Mouse (Mus musculus) intestine, embryonic 16.5 days (tissue): ENCODE measurements at regions not wholly inside any gene's neighbourhood (a gene's known extent, or its start where the extent isn't known, plus 50 kb on each side); places are given as distances from the start of the nearest gene placed in this dataset.

Experiments
- ATAC-seq: fragments of 200-750 bp; cut with Nextera tagmentation; 2 replicates; pipeline ENCODE4 v1.8.0; 2017; ENCODE audit warnings: moderate TSS enrichment, moderate library complexity
- H3K27ac ChIP-seq: fragments of 300-500 bp; sonication (generic); 2 replicates; pipeline ENCODE4 v1.5.1; 2014; ENCODE audit warnings: mild to moderate bottlenecking, low read length
- H3K27me3 ChIP-seq: fragments of 300-500 bp; sonication (generic); replicated peaks from 2 replicates; pipeline ENCODE4 v1.6.1; 2014; ENCODE audit warnings: low read length, control low read depth, mixed read lengths; ENCODE audit not compliant: control insufficient read depth, insufficient read depth
- H3K36me3 ChIP-seq: fragments of 300-500 bp; sonication (generic); 2 replicates; pipeline ENCODE4 v1.6.1; 2014; ENCODE audit warnings: low read length, control low read depth; ENCODE audit not compliant: control insufficient read depth, insufficient read depth
- H3K4me1 ChIP-seq: fragments of 300-500 bp; sonication (generic); 2 replicates; pipeline ENCODE4 v1.6.1; 2014; ENCODE audit warnings: low read length, control low read depth, mixed read lengths; ENCODE audit not compliant: control insufficient read depth, insufficient read depth
- H3K4me2 ChIP-seq: fragments of 300-500 bp; sonication (generic); 2 replicates; pipeline ENCODE4 v1.6.1; 2014; ENCODE audit warnings: low read depth, low read length, control low read depth
- H3K4me3 ChIP-seq: fragments of 300-500 bp; sonication (generic); 2 replicates; pipeline ENCODE4 v1.5.1; 2014; ENCODE audit warnings: mild to moderate bottlenecking, low read length
- H3K9ac ChIP-seq: fragments of 300-500 bp; sonication (generic); 2 replicates; pipeline ENCODE4 v1.6.1; 2014; ENCODE audit warnings: low read depth, low read length
- H3K9me3 ChIP-seq: fragments of 300-500 bp; sonication (generic); 2 replicates; pipeline ENCODE4 v1.6.1; 2016; ENCODE audit warnings: low read length, control low read depth; ENCODE audit not compliant: control insufficient read depth
- WGBS: fragments of 180-500 bp; shearing (Covaris S2); extraction: QIAGEN DNeasy Blood & Tissue Kit; methylation state at CpG from one replicate; pipeline ENCODE4 v1.1.7; 2014; 5-methylcytosine and 5-hydroxymethylcytosine counted together

DNA sequence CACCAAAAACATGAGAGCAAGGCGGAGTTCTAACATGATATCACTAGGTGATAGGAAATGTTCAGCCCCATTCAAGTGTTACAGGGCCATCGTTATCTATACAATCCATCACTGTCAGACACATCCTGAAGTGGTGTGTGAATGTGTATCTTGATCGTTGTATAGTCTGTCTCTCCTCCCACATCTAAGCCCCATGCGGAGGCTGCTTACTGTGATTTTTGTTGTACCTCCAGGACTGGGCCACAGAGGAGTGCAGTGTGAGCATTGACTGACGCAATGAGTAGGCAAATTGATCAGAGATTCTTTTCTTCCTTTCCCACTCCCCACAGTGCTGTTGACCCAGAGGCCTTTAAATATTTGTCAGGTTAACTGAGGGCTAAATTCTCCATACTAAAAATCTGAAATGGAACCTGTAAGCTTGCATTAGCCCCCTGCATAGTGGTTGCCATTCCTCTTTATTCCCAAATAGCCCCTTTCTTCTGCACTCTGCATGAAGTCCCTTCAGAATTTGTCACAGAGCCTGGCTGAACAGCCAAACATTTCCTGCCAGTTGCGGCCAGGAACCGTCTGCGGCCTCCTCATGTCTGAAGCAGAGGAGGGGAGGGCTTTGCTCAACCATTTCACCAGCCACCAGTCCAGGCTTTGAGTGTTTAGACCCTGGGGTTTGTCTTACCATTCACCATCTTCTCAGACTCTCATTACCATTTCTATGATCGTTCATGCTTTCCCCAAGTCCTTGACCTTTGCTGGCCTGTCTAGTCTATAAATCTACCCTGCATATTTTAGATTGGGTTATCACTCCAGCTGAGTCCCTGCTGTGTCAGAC lies 119.3 kb downstream of the Ttc8 start:
- Histone ChIP-seq H3K4me1 (no peaks in the 10 kb centered on the region), H3K27ac (no peak overlapping the region), H3K9ac (no peak overlapping the region), H3K36me3 (no peaks in the 10 kb centered on the region), H3K4me2 (no peak overlapping the region), H3K27me3 (no peaks in the 10 kb centered on the region), H3K9me3 (no peaks in the 10 kb centered on the region), H3K4me3 (no peak overlapping the region)
- WGBS = 55% methylated on average over 9 of the region's 9 CpGs
- ATAC-seq = no peak

DNA sequence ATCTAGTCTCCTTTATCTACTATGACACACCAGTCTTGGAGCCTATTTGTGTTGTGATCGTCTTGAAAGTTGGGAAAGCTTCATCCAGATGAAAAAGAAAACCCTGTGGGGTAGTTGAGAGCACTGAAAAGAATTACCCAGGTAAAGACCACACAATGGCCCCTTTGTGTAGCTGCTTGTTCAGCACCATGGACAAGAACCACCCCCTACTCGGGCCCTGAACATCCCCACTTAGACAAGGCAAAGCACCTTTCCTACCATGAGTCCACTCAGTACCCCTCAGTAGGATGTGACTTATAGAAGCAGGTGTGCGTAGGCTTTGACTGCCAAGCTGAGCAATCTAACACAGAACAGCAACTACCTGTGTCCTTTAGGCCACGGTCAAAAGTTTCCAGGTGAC lies 121.2 kb downstream of the Ttc8 start:
- 58% methylated on average over 4 of the region's 4 CpGs for WGBS
- Histone ChIP-seq H3K4me2 (no peak overlapping the region), H3K9me3 (no peaks in the 10 kb centered on the region), H3K36me3 (no peaks in the 10 kb centered on the region), H3K27me3 (no peaks in the 10 kb centered on the region), H3K27ac (no peak overlapping the region), H3K4me1 (no peaks in the 10 kb centered on the region), H3K4me3 (no peak overlapping the region), H3K9ac (no peak overlapping the region)
- ATAC-seq = no peak

DNA sequence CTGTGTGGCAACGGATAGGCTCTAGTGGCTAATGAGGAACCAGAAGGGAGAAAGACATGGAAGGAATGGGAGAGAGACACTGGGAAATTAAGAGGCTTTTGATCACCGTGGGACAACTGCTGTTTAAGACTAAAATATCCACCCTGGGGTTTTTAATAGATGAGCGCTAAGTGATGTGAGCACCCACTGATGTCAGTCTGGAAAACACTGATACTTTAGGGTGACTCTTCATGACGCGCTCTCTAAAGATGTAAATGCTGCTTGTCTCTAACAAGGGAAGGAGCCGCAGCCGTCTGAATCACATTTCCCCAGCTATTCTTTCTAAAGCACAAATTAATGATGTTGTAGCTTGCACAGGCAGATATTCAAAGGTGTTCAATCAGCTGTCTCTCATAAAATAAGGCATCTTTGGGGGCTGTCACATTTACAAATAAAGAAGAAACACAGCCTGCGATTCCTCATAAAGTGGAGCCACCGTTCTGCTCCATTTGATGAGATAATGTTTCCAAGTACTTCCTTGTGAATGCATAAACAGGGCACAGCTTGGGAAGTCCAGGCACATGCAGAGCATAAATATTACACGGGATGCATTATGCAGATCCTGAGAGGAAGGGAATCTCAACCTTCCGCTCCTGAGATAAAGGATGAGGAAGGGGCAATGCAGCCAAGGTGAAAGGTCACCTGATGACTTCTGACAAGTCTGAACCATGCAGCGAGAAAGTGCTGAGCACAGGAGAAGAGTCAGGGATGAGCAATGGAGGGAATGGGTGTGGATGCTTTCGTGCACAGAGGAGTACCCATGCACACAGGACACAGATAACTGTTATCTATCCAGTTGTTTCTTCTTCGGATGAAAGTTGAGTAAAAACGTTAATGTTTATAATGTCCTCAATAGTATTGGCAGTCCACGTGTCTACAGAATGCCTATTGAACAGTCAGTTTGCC lies 122.8 kb downstream of the Ttc8 start:
- Histone ChIP-seq H3K9ac (no peak overlapping the region), H3K36me3 (no peaks in the 10 kb centered on the region), H3K4me1 (no peaks in the 10 kb centered on the region), H3K4me2 (no peak overlapping the region), H3K27me3 (no peaks in the 10 kb centered on the region), H3K27ac (no peak overlapping the region), H3K4me3 (no peak overlapping the region), H3K9me3 (no peaks in the 10 kb centered on the region)
- ATAC-seq = no peak
- 80% methylated on average over 16 of the region's 16 CpGs for WGBS

DNA sequence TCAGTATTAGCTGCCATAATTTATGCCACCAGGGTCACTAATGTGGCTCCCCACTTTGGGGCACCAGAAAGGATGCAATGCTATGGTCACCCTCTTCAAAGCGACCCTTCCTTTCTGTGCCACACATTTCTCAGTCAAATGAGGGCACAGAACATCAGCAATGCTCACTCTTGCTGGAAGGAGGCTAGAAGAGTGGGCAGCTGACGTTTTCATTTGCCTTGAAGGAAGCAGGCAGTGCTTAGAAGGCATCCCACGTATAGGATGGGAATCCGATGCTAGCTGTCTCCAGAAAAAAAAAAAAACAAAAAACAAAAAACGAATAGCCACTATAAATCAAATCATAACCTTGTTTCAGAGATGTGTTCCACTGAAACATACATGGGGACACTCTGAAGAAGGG lies 124.1 kb downstream of the Ttc8 start:
- Histone ChIP-seq H3K9ac (no peak overlapping the region), H3K36me3 (no peaks in the 10 kb centered on the region), H3K4me3 (no peak overlapping the region), H3K4me1 (no peaks in the 10 kb centered on the region), H3K27me3 (no peaks in the 10 kb centered on the region), H3K4me2 (no peak overlapping the region), H3K9me3 (no peaks in the 10 kb centered on the region), H3K27ac (no peak overlapping the region)
- no peak for ATAC-seq
- WGBS = 66% methylated on average over 5 of the region's 5 CpGs

DNA sequence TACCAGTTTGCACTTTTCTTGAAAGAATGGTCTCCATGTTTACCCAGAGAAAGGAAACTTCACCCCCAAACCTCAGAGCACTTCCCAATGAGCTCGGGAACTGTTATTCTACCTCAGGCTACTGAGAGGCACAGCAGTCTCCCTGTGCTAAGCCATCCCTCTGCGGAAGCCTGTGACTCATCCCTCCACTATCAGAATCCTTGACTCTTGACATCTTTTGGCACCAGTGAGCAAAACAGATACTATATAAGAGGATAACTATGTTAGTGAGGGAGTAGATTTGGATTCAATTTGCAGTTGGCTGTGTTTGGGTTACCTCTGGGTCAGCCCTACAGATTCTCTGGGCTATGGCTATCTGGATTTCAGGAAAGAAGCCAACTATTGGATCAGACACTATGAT lies 130.1 kb downstream of the Ttc8 start:
- H3K4me2 ChIP-seq = no peak overlapping the region
- no peak overlapping the region for H3K4me3 ChIP-seq
- no peaks in the 10 kb centered on the region for H3K36me3 ChIP-seq
- no peaks in the 10 kb centered on the region for H3K4me1 ChIP-seq
- WGBS = 66% methylated on average over 2 of the region's 2 CpGs
- no peaks in the 10 kb centered on the region for H3K27me3 ChIP-seq
- H3K27ac ChIP-seq = no peak overlapping the region
- ATAC-seq = no peak
- H3K9ac ChIP-seq = no peak overlapping the region
- H3K9me3 ChIP-seq = no peaks in the 10 kb centered on the region

DNA sequence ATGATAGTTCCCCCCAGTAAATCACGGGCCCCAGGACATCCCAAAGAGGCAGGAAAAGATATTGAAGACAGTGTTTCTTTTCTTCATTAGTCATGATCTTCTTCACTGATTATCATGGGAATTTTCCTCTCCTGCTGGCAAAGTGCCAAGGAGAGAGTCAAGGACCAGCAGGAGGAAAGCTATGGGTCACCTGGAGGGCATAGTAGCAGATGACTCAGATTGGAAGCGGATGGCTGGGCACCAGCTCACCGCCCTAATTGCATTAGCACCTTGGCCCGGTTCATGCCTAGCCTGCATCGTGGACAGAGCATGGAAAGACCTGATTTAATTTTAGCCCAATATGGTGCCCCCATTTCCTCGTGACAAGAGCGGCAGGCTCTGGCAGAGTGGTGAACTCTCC lies 132.2 kb downstream of the Ttc8 start:
- no peak for ATAC-seq
- H3K9ac ChIP-seq = no peak overlapping the region
- H3K27me3 ChIP-seq = no peaks in the 10 kb centered on the region
- no peaks in the 10 kb centered on the region for H3K9me3 ChIP-seq
- no peak overlapping the region for H3K4me2 ChIP-seq
- no peak overlapping the region for H3K27ac ChIP-seq
- H3K36me3 ChIP-seq = no peaks in the 10 kb centered on the region
- WGBS = 76% methylated on average over 7 of the region's 7 CpGs
- H3K4me3 ChIP-seq = no peak overlapping the region
- no peaks in the 10 kb centered on the region for H3K4me1 ChIP-seq

DNA sequence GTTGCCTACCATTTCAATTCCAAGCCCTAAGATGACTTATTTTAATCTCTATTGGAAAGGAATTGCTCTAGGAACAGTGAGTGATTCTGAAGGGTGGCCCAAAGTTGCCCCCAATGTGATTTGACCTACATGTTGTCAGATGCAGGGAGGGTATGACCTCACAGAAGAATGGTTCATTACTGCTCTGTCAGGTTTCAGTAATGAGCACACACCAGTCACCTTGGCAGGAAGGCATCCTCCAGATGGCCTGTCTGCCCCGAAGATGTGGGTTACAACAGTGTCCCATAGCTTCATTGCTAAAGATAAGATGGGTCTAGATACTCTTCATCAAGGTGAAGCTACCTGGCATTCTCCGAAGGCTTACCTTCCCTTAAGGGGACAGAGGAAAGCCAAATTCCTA lies 137.1 kb downstream of the Ttc8 start:
- H3K4me2 ChIP-seq = no peak overlapping the region
- H3K36me3 ChIP-seq = no peaks in the 10 kb centered on the region
- no peaks in the 10 kb centered on the region for H3K9me3 ChIP-seq
- no peak overlapping the region for H3K27ac ChIP-seq
- no peak for ATAC-seq
- no peaks in the 10 kb centered on the region for H3K27me3 ChIP-seq
- no peaks in the 10 kb centered on the region for H3K4me1 ChIP-seq
- WGBS = 86% methylated on average over 2 of the region's 2 CpGs
- no peak overlapping the region for H3K4me3 ChIP-seq
- no peak overlapping the region for H3K9ac ChIP-seq

DNA sequence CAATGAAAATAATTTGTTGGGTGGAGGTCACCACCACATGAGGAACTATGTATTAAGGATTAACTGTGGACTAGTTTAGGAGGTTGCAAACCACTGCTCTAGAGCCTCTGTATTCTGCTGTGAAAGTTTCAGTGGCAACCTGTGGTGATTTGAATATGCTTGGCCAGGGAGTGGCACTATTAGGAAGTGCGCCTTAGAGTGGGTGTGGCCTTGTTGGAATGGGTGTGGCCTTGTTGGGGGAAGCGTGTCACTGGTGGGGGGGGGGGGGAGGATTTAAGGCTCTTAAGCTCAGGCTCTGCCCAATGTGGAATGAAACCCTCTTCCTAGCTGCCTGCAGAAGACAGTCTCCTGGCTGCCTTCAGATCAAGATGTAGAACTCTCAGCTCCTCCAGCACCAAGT lies 138.5 kb downstream of the Ttc8 start:
- no peak for ATAC-seq
- Histone ChIP-seq H3K4me2 (no peak overlapping the region), H3K9me3 (no peaks in the 10 kb centered on the region), H3K4me3 (no peak overlapping the region), H3K27ac (no peak overlapping the region), H3K36me3 (no peaks in the 10 kb centered on the region), H3K9ac (no peak overlapping the region), H3K4me1 (no peaks in the 10 kb centered on the region), H3K27me3 (no peaks in the 10 kb centered on the region)
- WGBS = 63% methylated on average over 2 of the region's 2 CpGs

DNA sequence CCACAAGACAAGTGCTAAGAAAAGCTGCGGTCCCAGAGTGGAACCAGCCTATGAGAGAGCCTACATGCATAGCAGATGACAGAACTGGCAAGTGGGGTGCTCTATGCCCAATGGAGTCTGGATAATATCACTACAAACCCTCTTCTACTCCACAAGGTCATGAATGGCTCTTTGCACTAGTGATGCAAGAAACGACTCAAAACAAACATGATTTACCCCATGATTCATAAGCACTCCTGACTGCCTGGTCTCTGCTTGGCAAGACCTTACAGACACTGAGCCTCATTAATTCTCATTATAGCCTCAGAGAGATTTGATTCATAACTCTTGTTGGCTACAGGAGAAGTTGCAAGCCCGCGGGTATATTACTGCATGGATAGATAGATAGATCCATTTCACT lies 139.1 kb downstream of the Ttc8 start:
- Histone ChIP-seq H3K4me1 (no peaks in the 10 kb centered on the region), H3K4me3 (no peak overlapping the region), H3K4me2 (no peak overlapping the region), H3K9ac (no peak overlapping the region), H3K27me3 (no peaks in the 10 kb centered on the region), H3K27ac (no peak overlapping the region), H3K36me3 (no peaks in the 10 kb centered on the region), H3K9me3 (no peaks in the 10 kb centered on the region)
- WGBS = 88% methylated on average over 4 of the region's 4 CpGs
- ATAC-seq = no peak
